Mouse (Mus musculus) regulatory T cell (primary cell): ENCODE measurements around the gene Mip.

Experiments used
- in situ Hi-C: fragments of 300-600 bp; cut with MboI, MseI; formaldehyde crosslinking; loops from one replicate; pipeline ENCODE4 v1.15.1; 2025; ENCODE audit warnings: high pct_unique_total_duplicates

The Mip gene

GRCm38 (mm10) chr10:128225538-128225937 lies at the start of gene Mip:
Gene Mip (plus strand): TSS chr10:128225838.
- in situ Hi-C loops, result no loop called here

GRCm38 (mm10) chr10:128175996-128176755 lies 49.5 kb upstream of the Mip start:
- in situ Hi-C loops, result no loop called here

GRCm38 (mm10) chr10:128177316-128177715 lies 48.3 kb upstream of the Mip start:
- in situ Hi-C loops, result no loop called here

GRCm38 (mm10) chr10:128179989-128180388 lies 45.6 kb upstream of the Mip start, which contains the start of gene Rbms2:
Gene Rbms2 (minus strand): TSS chr10:128180297.
- in situ Hi-C loops, result no loop called here

- in situ Hi-C loops, result no loop called here
Measured at GRCm38 (mm10) chr10:128184296-128184695, 41.3 kb upstream of the Mip start.

GRCm38 (mm10) chr10:128185277-128185940 lies 40.2 kb upstream of the Mip start:
- in situ Hi-C loops, result loop anchor here (5.0 kb wide), 1 partner anchor 43 kb away; no protein-coding TSS in a partner anchor

GRCm38 (mm10) chr10:128185959-128186358 lies 39.7 kb upstream of the Mip start:
- in situ Hi-C loops, result loop anchor here (5.0 kb wide), 1 partner anchor 44 kb away; no protein-coding TSS in a partner anchor

- in situ Hi-C loops, result loop anchor here (5.0 kb wide), 1 partner anchor 45 kb away; no protein-coding TSS in a partner anchor
Measured at GRCm38 (mm10) chr10:128187181-128187605, 38.4 kb upstream of the Mip start.

GRCm38 (mm10) chr10:128188242-128188877 lies 37.3 kb upstream of the Mip start:
- in situ Hi-C loops, result loop anchor here (5.0 kb wide), 1 partner anchor 46 kb away; no protein-coding TSS in a partner anchor

GRCm38 (mm10) chr10:128191472-128191871 lies 34.2 kb upstream of the Mip start:
- in situ Hi-C loops, result loop anchor here (5.0 kb wide), 1 partner anchor 94 kb away; no protein-coding TSS in a partner anchor

GRCm38 (mm10) chr10:128192030-128192766 lies 33.4 kb upstream of the Mip start:
- in situ Hi-C loops, result loop anchor here (5.0 kb wide), 1 partner anchor 95 kb away; no protein-coding TSS in a partner anchor

- in situ Hi-C loops, result loop anchor here (5.0 kb wide), 1 partner anchor 96 kb away; no protein-coding TSS in a partner anchor
Measured at GRCm38 (mm10) chr10:128193113-128193512, 32.5 kb upstream of the Mip start.

- in situ Hi-C loops, result loop anchor here (5.0 kb wide), 1 partner anchor 97 kb away; no protein-coding TSS in a partner anchor
Measured at GRCm38 (mm10) chr10:128194024-128194550, 31.6 kb upstream of the Mip start, which contains the start of gene Gls2. Gene Gls2 (plus strand): TSS chr10:128194457.

- in situ Hi-C loops, result loop anchor here (5.0 kb wide), 1 partner anchor 98 kb away; no protein-coding TSS in a partner anchor
Measured at GRCm38 (mm10) chr10:128194551-128195461, 30.8 kb upstream of the Mip start.

GRCm38 (mm10) chr10:128201856-128202255 lies 23.8 kb upstream of the Mip start:
- in situ Hi-C loops, result no loop called here

GRCm38 (mm10) chr10:128204941-128205340 lies 20.7 kb upstream of the Mip start:
- in situ Hi-C loops, result no loop called here

- in situ Hi-C loops, result no loop called here
Measured at GRCm38 (mm10) chr10:128208326-128208725, 17.3 kb upstream of the Mip start.

- in situ Hi-C loops, result no loop called here
Measured at GRCm38 (mm10) chr10:128209311-128210009, 16.2 kb upstream of the Mip start.

- in situ Hi-C loops, result no loop called here
Measured at GRCm38 (mm10) chr10:128210131-128210530, 15.5 kb upstream of the Mip start.
